Mouse (Mus musculus) stomach, postnatal 0 days (tissue): ENCODE data around the gene Slx4ip.

Experiments used
- CTCF ChIP-seq: IDR thresholded peaks from 2 replicates; pipeline ENCODE4 v1.5.1; 2016; ENCODE audit warnings: antibody characterized with exemption, low read depth, mild to moderate bottlenecking, moderate library complexity
- EP300 ChIP-seq: optimal IDR thresholded peaks from 2 replicates; pipeline ENCODE3; 2016; ENCODE audit warnings: antibody characterized with exemption

- TF ChIP-seq CTCF (no peak), EP300 (no peak)
Observed at GRCm38 (mm10) chr2:136947500-136947899, 56.5 kb downstream of the Slx4ip start.
